Mouse (Mus musculus) retina, postnatal 7 days (tissue): ENCODE measurements at regions not wholly inside any gene's neighbourhood (a gene's known extent, or its start where the extent isn't known, plus 50 kb on each side); places are given as distances from the start of the nearest gene placed in this dataset.

Experiments
- DNase-seq: peaks from one replicate; pipeline ENCODE4 v3.0.0-alpha.2; 2012; ENCODE audit warnings: low read depth, low spot score

- no peak for DNase-seq
Observed at GRCm38 (mm10) chr13:52046700-52047099, 200.2 kb downstream of the Gadd45g start.

DNA sequence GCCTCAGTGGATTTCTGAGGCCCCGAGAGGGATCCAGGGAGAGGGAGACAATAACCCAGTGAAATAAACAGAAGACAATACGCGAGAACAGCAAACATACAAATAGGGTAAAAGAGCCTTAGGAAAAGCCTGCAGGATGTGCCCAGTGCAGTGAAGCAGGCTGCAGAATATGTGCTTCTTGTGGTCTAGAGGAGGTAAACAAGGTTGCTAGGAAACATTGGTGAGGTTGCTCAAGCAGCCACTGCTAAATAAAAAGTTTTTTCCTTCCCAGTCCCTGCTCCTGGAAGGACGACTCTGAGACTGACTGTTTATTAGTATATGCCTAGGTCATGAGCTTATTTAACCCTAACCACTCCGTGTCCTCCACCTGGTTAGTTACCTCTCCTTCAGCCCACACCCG is 201.5 kb downstream of the Gadd45g start:
- DNase-seq, result no peak

- DNase-seq, result no peak
Observed at GRCm38 (mm10) chr13:52048777-52049176, 202.3 kb downstream of the Gadd45g start.

- no peak for DNase-seq
Observed at GRCm38 (mm10) chr13:52049249-52049648, 202.8 kb downstream of the Gadd45g start.

- no peak for DNase-seq
Observed at GRCm38 (mm10) chr13:52055741-52056140, 209.3 kb downstream of the Gadd45g start.

DNA sequence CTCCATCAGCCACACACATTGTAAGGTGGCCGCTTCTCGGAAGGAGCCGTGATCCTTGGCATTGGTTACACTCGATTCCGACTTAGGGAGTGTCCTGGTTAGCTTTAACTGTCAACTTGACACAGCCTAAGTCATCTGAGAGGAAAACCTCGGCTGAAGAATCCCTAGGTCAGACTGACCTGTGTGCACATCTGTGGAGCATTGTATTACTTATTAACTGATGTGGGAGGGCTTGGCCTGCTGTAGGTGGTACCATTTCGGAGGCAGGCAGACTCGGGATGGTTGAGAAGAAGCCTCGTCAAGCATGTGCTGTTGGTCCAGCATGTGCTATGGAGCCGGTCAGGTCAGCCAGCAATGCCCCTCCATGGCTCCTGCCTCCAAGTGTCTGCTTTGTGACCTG is 211.0 kb downstream of the Gadd45g start:
- DNase-seq, result no peak

GRCm38 (mm10) chr13:52059756-52060417 is 213.4 kb downstream of the Gadd45g start:
- DNase-seq, result no peak

DNA sequence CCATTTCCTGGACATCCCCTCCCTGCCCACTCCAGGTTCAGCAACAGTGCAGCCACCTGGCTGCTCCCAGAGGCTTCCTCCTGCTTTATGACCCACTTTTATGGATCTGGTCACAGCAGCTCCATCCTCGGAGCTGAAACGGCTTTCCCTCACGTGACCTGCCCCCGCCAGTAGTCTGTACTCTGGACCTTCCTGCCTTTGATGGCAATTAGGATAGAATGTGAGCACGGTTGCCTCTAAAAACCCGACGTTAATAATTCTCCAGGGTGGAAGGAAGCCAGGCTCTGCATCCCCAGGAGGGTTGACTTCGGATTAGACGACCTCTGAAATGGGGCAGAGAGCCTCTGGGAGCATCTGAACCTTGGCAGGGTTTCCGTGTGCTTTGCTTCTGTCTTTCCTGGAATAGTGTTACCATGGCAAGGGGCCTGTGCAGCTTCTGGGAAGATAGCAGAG is 214.0 kb downstream of the Gadd45g start:
- DNase-seq, result no peak

- no peak for DNase-seq
Observed at GRCm38 (mm10) chr13:52061454-52061853, 215.0 kb downstream of the Gadd45g start.

DNA sequence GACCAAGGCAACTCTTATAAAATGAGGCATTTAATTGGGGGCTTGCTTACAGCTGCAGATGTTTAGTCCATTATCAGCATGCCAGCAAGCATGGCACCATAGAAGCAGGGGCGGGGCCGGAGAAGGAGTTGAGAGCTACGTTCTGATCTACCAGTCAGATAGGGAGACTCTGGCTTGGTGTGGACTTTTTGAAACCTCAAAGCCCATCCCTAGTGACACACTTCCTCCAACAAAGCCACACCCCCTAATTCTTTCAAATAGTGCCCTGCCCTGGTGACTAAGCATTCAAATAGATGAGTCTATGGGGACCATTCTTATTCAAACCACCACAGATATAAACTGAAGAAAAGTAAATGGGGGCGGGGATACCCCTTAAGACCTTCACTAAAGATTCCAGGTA is 215.4 kb downstream of the Gadd45g start:
- DNase-seq, result no peak

GRCm38 (mm10) chr13:52062576-52062975 is 216.1 kb downstream of the Gadd45g start:
- no peak for DNase-seq

DNA sequence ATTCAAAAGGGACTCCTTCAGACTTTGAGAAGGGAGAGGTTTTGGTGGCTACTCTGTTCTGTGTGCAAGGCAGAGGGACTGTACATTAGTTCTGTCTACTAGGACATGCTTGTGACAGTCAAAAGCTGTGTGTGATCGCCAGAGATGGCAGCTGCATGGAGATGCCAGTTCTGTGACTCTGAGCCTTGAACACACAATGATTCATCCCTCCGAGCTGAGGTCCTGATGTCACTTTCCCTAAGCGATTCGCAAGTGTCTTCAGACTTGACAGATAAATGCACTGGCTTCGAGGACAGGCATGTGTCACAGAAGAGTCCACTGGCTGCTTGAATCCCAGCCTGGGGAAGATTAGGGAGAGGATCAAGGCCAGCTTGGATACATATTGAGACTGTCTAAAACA is 218.8 kb downstream of the Gadd45g start:
- DNase-seq, result no peak

DNA sequence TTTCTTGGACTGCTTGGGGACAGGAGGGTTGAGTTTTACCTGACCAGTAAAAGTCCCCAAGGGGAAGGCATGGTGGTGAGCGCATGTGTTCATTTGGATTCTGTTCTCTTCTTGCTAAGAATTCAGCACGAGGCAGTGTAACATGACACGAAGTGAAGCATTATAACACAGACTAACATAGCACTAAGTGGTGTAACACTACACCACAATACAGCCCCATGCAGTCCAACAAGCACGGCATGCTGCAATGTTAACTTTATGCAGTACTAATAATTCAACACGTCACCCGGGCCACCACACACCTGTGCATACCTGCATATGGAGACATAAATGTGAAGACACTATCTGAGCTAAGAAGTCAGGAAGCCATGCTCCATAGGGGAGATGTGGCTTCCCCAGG is 219.2 kb downstream of the Gadd45g start:
- no peak for DNase-seq

DNA sequence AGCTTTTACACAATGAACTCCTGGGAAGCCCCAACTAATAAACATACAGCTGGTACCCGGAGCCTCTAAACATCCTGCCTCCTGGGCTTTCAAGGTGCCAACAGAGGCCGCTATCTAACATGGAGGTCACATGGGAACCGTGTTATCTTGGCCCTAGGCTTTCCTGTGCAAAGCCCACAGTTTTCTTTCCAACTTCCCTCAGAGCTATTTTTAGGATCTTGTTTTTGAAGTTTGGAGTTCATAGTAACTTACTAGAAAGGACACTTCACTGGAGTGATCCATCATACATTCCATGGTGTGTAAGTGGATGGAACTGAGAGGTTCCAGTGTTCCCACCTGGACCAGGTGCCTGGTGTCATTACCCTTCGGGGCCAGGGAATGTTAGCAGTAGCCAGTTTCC is 220.6 kb downstream of the Gadd45g start:
- DNase-seq, result no peak

GRCm38 (mm10) chr13:52068886-52069439 is 222.5 kb downstream of the Gadd45g start:
- DNase-seq, result no peak

GRCm38 (mm10) chr13:52069714-52070113 is 223.2 kb downstream of the Gadd45g start:
- DNase-seq, result no peak

- no peak for DNase-seq
Observed at GRCm38 (mm10) chr13:52070731-52071663, 224.5 kb downstream of the Gadd45g start.

- DNase-seq, result no peak
Observed at GRCm38 (mm10) chr13:52077616-52078015, 231.1 kb downstream of the Gadd45g start.

- no peak for DNase-seq
Observed at GRCm38 (mm10) chr13:52078561-52078960, 232.1 kb downstream of the Gadd45g start.

- no peak for DNase-seq
Observed at GRCm38 (mm10) chr13:52079678-52080246, 233.3 kb downstream of the Gadd45g start.

- no peak for DNase-seq
Observed at GRCm38 (mm10) chr13:52083601-52084455, 237.3 kb downstream of the Gadd45g start.
